Mouse (Mus musculus): ENCODE results near the gene Ybx2.

GRCm38 (mm10) chr11:69899870-69900269 lies 35.7 kb upstream of the Ybx2 start:
- TF ChIP-seq POLR2A (IDR thresholded peaks at IDR 0.05; ENCODE audit: borderline replicate concordance, control insufficient read depth, low read depth, low read length) (no peak), CTCF (IDR thresholded peaks at IDR 0.05; ENCODE audit: control insufficient read depth, insufficient read depth, low read length) (no peak)
